Mouse (Mus musculus) kidney, adult 2 months (tissue): Measurements from ENCODE around the gene Slc15a2.

ENCODE experiments used
- CTCF ChIP-seq: fragments of 200-500 bp; conservative IDR thresholded peaks from 2 replicates; pipeline ENCODE4 v1.5.1; 2011; ENCODE audit warnings: low read depth, mild to moderate bottlenecking, control low read depth, low read length, moderate library complexity, mixed read lengths; ENCODE audit not compliant: insufficient read depth, insufficient read length
- POLR2A ChIP-seq: fragments of 200-500 bp; IDR thresholded peaks from one replicate; pipeline ENCODE4 v1.6.1; 2011; ENCODE audit warnings: low read depth, low read length, control low read depth

DNA sequence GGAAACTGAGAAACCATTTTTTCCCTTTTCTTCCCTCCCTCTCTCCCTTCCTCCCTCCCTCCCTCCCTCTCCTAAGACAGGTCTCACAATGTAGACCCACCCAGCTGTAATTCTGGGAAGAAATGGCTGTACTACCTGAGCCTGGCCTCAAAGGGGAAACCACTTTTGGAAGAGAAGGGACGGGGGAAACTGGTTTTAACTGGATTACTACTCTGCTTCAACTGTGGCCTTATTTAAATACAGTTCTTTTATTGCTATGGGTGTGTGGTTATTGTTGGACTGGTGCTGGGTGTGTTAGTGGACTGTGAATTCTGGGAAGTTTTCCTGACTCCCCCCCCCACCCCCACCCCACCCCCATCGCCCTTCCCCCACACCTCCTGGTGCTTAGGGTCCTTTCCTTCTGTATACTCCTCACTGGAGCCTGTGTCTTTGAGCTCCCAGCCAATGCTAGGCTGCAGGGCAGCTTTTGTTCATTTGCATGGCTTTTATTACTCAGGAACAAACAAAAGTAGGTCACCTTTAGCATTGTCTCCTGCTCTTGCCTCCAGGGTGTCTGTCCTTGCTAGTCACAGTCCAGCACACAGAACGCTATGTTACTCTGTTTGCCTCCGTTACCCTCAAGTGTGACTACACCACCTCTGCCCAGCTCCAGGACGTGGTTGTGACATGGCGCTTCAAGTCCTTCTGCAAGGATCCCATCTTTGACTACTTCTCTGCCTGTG lies 76.9 kb downstream of the Slc15a2 start:
- TF ChIP-seq POLR2A, result no peak
- TF ChIP-seq CTCF, result no peak
